Mouse (Mus musculus) adrenal gland, postnatal 10 days (tissue): ENCODE data around the gene Ofcc1. TPM values are rescaled to one million over a fixed set of nuclear protein-coding genes. Genes with fewer than 3 reads are reported as not detected.

ENCODE experiments used
- DNase-seq: peaks from one replicate; pipeline ENCODE4 v3.0.0; 2021; ENCODE audit warnings: mixed read lengths
- long read RNA-seq, 2 experiments: library from polyadenylated mRNA; stranded (forward); transcript quantifications; one replicate each; pipeline ENCODE4 v2.0.0; 2021
- total RNA-seq, 2 experiments: library from RNA; stranded (reverse); gene quantifications; 2 replicates each; pipeline ENCODE4 v1.2.3; 2021

The Ofcc1 gene
- not detected for total RNA-seq
- long read RNA-seq, experiment 1, result 0 reads
- long read RNA-seq, experiment 2, result 0 reads

DNA sequence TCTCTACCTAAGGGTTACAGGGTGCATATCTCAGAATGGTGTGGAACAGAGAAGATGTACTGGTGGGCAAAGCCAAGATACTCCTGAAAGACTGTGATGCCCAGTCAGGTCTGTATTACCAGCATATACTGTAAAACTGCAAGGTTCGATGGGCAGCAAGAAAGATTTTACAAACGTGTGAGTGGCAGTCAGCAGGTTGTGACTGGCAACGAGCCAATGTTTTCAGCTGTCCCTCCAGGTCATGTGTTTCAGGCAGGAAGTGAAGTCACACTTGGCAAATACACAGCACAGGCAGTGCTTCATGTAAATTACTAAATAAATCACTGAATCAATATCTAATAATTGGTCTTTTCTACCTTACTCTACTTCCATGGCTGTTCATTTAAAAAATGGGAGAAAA, at the start of gene Ofcc1:
Gene Ofcc1 (minus strand): TSS at position 163 of the 400 bp plus-strand sequence.
- peak; percentile 5 for DNase-seq

DNA sequence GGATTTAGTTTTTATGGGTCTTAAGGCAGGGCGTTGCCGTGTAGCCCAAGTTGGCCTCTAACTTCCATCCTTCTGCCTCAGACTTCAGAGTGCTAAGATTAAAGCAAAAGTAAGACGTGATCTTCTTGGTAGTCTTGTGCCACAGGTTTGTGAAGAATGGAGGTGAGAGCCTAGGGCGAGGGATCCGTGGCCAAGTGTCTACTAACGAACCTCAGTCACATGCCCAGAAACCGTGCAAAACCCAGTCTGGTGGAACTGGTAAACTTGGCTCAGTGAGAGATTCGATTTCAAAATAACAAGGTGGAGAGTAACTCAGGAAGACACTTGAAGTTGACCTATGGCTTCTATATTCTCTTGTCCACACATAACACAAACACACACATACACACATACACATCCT, 28.9 kb upstream of the Ofcc1 start:
- no peak for DNase-seq

DNA sequence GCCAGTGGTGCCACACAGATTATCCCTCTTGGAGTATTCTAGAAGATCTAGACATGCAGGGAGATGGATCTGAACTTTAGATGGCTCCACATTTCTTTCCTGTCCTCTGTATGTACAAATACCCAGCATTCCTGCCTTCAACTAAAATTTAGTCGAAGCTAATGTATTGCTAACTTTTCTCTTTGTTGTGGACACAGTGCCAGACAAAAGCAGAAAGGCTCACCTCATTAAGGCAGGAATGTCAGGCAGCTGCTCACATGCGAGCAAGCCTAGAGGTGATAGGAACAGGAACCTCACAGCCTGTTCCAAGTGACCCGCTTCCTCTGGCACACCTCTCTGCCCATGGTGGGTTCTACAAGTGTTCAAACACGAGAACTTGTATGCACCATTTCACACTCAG, 26.2 kb upstream of the Ofcc1 start:
- DNase-seq, result no peak

DNA sequence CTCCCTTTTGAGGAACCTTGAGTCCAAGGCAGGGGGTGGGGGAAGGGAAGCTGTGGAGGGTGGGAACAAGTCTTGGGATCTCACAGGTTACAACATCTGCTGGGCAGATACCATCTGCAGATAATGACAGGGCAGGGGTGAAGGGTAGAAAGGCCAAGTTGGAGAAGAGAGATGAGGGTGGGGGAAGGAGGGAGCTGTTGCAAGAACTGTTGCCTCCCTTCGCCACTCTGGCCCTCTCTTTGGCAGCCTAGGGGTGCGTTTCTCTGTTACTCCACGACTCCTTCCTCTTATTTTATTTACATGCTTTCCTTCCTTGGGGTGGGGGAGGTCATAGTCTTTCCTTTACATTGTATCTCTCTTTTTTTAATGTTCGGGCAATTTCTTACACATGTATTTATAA, 23.7 kb upstream of the Ofcc1 start:
- no peak for DNase-seq

DNA sequence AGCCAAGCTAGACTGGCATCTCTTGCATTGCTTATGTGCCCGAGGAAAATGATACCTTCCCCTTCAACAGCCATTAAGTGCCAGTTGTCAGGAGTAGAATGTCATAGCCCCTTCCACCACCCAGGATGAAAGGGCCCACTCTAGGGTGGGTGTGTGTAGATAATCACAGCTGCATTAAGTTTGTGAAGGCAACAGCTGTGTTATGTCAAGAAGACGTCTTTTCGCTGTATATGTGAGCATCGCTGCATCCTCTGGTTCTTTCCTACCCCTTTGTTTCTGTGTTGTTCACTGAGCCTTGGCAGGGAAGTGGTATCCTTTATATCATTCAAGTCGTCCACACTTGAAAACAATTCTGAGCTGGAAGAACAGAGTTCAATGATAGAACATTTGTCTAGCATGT, 15.5 kb upstream of the Ofcc1 start:
- DNase-seq, result no peak

DNA sequence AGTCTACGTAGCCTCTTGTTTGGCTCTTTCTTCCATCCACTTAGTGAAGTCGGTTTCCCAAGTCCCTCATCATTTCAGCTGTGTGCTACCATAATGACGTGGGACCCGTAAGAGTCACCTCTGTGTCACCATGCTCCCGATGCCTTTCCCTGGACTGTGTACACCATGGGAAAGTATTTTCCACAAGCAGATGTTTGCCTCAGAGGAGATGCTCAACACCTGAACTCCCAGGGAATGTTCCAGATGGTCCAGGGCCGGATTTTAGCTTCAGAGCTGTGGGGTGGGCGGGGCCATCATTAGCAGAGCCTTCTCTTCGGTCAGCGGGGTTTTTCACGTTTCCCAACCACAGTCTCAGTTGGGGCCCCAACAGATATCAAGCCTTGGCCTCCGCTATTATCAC, 5.5 kb upstream of the Ofcc1 start:
- DNase-seq, result no peak

DNA sequence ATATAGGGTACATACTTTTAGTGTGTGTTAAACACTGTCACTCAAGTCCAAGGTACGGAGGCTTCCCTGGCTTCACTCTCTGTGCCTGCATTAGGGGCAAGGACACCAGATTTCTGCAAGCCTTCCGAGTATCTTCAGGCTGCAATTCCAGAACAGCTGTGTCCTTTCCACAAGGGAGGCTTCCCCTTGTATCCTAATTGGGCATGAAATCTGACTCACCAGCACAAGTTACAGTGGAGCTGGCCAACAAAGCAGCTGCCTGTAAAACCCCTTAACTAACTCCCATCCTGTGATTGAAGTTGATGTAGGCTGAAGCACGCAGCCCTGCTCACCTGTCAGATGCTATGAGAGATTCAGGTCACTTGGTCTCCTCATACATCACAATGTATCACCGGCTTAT, 3.6 kb upstream of the Ofcc1 start:
- no peak for DNase-seq

DNA sequence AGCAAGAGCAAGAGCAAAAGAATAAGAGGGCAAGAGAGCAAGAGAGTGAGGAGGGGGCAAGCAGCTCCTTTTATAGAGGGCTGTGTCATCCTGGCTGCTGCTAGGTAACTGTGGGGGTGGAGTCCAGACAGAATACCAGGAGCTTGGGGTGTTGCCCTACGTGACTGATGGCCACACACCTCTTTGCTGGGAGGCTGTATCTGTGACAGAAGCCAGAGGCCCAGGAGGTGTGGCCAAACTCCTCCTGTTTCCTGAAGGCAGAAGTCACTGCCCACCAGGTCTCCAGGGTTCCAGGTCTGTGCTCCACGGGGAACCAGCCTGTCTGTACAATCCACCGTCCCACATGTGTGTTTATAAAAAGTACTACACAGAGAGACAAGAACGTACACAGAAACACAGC, 558 bp downstream of the Ofcc1 start:
- DNase-seq, result no peak

DNA sequence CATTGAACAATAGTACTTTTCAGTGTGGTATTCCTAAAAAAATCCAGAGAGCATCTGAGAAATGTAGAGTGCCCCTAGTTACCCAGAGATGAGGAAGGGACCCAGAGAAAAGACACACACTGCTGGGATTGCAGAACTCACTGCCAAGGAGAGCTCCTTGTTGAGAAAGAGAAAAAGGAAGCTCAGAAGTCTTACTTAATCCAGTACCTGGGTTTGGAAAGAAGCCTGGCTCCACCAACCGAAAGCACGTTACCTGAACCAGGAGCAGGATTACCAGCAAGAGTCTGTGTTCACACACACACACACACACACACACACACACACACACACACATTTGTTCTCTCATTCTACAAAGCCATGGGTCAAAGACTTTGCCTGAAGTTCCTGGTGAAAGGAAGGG, 14.2 kb downstream of the Ofcc1 start:
- no peak for DNase-seq

DNA sequence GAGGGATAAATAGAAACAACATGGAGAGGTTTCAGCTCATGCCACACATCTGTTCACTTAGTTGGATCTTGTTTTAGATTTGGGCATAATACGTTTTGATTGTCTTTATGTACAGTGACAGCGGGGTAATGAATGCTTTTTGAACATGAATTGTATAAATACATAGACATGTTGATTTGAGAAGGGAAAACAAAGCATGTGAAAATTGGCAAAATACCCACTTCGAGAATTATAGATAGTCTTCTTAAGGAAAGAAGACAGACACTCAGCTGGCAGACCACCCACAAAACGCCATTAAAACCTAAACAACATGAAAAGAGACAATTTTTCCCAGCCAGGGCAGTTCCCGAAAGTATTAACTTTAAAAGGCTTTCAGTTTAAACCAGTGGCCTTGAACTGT, 37.9 kb downstream of the Ofcc1 start:
- DNase-seq, result no peak

DNA sequence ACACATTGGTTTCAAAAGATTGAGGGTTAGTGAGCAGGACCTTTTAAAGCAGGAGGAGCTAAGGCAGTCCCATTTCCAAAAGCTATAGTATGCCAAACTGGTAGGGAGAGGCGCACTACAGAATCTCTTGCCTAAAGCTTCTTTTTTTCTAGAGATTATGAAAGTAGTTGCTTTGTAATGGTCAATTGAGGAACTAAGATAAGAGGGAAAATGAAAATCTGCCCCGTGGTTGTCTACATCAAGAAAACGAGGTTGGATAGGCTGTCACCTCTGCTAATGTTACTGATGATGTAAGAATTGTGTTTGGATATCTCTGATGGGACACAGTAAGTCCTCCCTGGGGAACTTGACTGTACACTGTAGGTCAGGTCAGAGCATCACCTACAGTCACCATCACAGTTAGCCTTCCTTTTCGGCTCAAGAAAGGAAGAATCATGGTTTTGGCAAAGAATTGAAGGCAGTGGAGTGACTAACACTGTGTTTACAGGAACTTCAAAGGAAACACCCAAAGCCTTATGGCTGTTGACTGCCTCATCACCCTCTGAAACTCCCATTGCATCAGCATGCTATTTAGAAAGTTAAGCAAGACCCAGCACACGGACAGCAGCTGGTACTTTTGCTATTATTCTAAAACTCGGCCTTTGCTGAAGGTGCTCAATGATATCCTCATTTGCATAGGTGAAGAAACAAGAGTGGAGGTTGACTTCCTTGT, 40.3 kb downstream of the Ofcc1 start:
- no peak for DNase-seq

DNA sequence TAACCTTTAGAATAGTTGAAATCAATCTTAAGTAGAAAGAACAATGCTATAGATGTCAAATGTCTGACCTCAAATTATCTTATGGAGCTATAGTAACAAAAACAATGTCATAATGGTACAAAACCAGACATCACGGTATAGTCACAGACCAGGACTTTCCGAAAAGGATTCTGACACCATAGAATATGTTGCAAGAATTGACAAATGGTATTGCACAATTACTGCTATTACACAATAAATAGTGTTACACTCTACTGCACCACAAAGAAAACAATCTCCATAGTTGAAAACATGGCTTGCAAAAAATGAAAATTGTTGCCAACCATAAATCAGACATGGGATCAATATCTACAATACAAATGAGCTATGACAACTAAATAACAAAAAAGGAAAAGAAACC, 43.5 kb downstream of the Ofcc1 start:
- DNase-seq, result no peak

DNA sequence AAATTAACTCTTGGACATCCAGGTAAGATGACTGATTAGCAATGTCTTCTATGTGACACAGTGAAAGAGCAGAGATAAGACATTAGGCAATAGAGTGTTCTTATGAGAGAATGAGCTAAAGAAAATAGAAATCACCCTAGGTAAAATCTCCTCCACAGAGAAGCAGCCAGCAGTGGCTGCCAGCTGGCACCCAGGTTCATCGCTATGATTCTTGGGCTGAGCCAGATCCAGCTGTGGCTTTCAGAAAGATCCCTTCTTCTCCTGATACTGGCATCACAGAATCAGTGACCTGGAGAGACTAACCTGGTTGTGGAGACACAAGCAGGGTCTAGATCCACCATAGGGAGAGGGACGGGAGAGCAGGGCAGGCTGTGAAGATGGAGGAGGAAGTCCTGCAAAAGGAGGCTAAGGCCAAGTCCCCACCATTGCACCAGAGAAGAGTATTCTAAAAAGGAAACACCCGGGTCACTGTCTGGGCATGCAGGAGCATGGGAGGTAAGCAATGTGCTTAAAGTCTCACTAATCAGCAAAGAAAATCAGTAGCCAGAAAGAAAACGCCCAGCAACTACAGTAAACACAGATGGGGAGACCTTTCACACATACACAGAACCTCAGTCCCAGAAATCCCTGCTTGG, 46.0 kb downstream of the Ofcc1 start:
- peak; percentile 1 for DNase-seq

DNA sequence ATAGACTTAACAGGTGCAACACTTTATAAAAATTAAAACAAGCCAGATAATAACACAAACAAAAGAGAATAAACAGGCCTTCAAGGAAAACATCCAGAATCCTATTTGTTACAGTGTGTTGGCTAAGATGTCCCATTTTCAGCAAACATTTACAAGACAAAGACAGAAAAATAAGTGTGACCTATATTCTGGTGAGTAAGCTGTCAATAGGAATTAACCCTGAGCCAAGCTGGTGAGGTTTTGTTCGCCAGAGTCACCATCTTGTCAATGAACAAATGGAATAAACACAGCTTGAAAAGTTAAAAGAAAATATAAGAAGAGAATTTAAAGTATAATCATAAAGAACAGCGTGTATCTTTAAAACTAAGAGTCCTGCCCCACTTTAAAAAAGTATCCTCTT, 68.4 kb downstream of the Ofcc1 start:
- DNase-seq, result no peak

DNA sequence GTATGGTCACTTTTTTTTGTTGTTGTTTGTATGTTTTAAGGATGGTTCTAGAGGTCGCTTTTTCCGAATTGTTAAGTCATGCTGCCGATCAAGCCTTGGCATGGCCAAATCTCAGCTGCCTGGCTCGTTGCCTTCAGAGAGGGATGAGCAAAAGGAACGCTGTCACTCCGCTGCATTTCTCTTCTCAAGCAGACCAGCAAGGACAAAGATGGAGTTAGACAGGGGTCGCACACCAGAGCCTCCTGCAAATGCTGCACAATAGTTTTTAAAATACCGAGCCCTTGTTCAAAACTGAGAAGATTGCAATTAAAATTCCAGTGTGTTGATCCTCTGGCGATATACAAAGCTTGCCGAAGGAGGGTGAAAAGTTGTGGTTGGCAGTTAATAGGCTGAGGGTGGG, 70.4 kb downstream of the Ofcc1 start:
- DNase-seq, result no peak

DNA sequence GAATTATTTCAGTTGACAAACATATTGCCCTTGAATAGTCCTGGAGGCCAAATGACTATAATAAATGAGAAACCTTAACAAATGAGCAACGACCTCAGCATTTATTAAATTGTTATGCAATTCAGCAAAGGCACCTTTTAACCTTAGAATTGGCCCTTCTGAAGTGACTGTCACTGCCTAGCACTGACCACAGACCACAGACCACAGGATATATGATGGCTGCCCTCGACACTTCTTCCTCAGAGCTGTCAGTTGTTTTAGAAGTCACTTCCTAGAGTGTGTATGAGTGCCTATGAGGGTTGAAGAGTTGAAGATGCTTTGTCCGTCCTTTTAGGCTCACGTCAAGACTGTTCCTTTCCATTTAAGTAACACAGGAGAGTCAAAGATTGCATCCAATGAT, 72.6 kb downstream of the Ofcc1 start:
- no peak for DNase-seq

DNA sequence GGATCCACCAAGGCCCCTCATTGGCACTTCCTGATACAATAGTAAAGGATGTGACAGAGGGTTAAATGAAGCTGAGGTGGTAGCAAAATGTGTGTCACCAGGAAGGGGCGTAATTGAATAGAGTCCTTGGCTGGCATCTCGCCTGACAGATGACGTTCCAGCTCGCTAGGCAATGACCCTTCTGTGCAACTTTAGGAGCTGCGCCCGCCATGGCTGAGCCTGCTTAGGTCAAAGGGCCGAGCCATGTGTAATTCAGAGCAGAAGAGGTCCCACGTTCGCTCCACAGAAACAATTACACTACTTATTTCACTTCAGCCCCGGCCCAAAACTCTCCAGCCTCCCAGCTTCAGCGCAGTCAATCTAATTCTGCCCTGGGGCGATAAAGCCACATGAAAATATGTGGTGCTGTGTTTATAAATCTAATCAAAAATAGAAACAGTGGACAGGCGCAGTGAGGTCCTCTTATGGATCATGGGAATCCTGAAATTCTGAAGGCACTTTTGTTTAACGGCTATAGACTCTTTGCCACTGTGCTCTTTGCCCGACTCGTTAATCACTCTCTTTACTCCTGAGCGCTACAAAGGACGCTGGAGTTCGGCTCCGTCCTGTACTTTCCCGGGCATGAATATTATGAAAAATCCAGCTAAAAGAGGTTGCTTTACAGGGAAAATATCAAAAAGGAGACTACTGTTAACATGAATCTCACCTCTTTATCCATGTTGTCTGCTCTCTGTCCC, 73.8 kb downstream of the Ofcc1 start:
- peak; percentile 32 for DNase-seq

DNA sequence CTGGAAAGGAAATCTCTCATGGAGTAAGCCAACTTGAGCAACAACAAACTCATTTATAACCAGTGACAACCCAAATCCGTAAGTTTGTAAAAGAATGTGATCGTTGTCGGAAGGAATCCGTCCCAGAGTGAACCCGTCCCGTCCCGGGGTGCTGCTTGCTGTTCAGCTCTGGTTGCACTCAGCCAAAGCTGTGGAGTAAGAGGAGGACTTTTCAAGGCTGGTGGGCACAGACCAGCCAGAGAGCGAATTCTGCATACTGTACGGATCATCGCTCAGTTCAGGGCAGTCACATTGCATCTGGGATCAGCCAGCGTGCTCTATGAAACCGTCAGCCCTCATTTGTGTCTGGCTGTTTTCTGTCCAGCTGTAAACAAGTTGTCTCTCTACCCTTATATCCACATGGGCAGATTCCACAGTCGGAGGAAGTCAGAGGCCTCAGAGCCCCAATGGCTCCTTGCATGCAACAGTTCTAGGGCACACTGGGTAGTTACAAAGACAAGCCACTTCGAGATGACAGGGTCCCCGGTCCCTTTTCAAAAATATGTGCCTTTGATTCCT, 75.9 kb downstream of the Ofcc1 start:
- no peak for DNase-seq

DNA sequence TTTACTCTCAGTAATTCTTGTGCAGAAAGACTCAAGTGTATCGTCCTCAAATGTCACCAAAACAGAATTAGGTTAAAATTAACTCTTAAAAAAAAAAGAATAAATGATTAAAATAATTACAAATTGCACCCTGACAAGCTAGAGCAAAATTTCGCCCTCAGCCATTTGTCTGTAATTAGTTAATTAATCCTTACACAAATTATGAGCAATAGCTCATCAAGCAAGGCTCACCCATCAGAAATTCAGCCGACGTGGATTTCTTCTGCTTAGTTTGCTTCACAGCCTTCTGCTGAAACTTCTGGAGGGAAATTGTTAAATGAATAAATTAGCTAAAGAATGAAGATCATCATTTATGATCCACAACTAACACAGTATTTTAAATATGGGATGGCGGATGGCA, 80.6 kb downstream of the Ofcc1 start:
- no peak for DNase-seq

DNA sequence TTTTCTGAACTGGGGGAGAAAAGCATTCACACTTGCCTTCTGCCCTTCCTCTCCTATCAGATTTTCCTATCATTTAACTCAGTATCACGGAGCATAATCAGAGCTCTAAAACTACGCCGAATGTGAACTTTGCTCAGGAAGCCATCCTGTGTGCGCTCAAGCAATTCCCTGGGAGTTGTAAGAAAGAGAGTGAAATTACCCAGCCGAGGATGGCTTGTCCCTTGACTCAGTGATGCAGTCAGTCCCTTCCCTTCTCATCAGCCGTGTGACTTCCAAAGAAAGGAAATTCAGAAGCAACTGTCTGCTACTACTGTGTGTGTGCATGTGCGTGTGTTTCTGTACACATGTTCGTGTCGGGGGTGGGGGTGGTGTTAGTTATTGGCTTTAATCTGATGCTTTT, 93.7 kb downstream of the Ofcc1 start:
- DNase-seq, result no peak

DNA sequence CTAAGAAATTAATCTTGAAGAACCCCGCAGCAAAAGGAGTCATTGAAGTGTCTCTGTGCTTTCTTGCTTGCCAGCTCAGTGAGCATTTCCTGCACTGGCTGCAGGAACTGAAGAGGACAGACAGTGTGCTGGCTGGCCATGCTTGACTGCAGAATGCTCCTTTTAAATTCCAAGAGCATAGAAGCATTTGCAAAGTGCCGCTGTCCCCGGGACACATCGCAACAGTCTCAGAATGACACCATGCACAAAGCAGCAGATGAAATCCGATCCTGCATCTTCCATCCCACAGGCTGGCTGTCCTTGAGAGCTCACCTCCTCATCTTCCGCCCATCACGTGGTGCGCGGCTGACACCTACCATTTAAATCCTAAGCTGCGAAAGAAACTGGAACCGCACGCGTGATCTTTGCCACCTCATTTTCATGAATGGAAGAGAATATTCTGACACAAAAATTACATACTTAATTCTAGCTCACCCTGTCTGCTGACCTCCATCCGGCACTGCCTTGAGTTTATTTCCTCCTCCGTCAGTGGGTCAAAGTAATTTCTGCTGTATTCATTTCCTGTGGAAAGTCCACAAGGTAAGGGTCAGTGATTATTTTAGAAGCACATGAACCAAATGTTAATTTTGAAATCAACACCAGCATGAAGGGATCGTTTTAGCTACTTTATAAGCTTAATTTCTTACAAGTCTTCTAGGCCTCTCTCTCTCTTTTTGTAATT, 98.0 kb downstream of the Ofcc1 start:
- DNase-seq, result no peak

DNA sequence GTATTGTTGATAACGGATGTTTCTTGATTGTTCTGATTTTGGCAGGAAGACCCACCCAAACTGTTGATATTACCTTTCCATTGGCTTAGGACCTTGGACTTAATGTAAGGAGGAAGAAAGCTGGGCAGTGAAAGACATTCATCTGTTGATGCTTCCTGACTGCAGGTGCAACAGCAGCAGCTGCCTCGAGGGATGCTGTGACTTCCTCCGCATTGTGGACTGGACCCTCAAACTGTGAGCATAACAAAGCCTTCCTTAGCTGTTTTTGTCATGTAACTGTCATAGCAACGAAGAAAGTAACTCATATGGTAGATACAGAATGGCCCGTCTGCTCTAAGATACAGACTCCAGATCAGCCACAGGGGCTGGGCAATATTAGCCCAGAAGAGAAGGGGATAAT, 102.5 kb downstream of the Ofcc1 start:
- no peak for DNase-seq

DNA sequence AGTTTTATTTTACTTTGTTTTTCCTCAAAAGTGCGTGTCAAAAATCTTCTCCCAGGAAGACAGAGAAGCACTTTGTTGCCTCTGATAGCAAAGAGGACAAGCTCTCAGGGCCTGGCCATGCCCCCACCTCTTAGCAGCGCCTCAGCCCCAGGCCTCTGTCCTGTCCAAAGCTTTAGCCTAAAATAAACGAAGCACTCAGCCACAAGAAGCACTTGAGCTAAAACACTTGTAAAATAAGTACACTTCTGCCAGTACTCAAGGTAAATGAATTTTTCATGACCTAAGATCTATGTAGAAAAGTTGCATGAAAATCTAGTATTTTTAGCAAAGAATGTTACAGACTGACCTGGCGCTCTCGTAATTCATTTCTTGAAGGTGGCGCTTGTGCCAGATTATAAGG, 117.4 kb downstream of the Ofcc1 start:
- no peak for DNase-seq
